Mouse (Mus musculus): ENCODE results near the gene Spag9.
"Not testable (repeated sequence)": the region's sequence is repeated elsewhere in the genome, so short reads cannot be mapped to it uniquely, and the experiment has no call there.

Spag9 gene

GRCm38 (mm10) chr11:93986298-93986697 lies 9.6 kb upstream of the Spag9 start:
- DNase-seq (ENCODE audit: low spot score) = no peak

GRCm38 (mm10) chr11:93987026-93987425 lies 8.9 kb upstream of the Spag9 start:
- DNase-seq (ENCODE audit: low spot score) = no peak

- no peak for DNase-seq (ENCODE audit: low spot score)
Observed at GRCm38 (mm10) chr11:93987625-93988327, 8.1 kb upstream of the Spag9 start.

- DNase-seq (ENCODE audit: low spot score) = no peak
Observed at GRCm38 (mm10) chr11:93988328-93989062, 7.4 kb upstream of the Spag9 start.

- no peak for DNase-seq (ENCODE audit: low spot score)
Observed at GRCm38 (mm10) chr11:93994531-93994930, 1.4 kb upstream of the Spag9 start.

GRCm38 (mm10) chr11:93995111-93995719 lies 676 bp upstream of the Spag9 start:
- DNase-seq (ENCODE audit: low spot score) = peak; percentile 66

GRCm38 (mm10) chr11:93996306-93997140 lies 632 bp downstream of the Spag9 start:
- DNase-seq (ENCODE audit: low spot score) = peak; percentile 61

GRCm38 (mm10) chr11:93997141-93997775 lies 1.4 kb downstream of the Spag9 start:
- DNase-seq (ENCODE audit: low spot score) = no peak

- DNase-seq (ENCODE audit: low spot score) = no peak
Observed at GRCm38 (mm10) chr11:93999276-93999675, 3.4 kb downstream of the Spag9 start.

- no peak for DNase-seq (ENCODE audit: low spot score)
Observed at GRCm38 (mm10) chr11:94003346-94003745, 7.5 kb downstream of the Spag9 start.

GRCm38 (mm10) chr11:94019091-94019490 lies 23.2 kb downstream of the Spag9 start:
- DNase-seq (ENCODE audit: low spot score) = no peak

GRCm38 (mm10) chr11:94020403-94020802 lies 24.5 kb downstream of the Spag9 start:
- no peak for DNase-seq (ENCODE audit: low spot score)

GRCm38 (mm10) chr11:94026289-94026688 lies 30.4 kb downstream of the Spag9 start:
- no peak for DNase-seq (ENCODE audit: low spot score)

GRCm38 (mm10) chr11:94032084-94032483 lies 36.2 kb downstream of the Spag9 start:
- DNase-seq (ENCODE audit: low spot score) = no peak

GRCm38 (mm10) chr11:94032971-94033370 lies 37.1 kb downstream of the Spag9 start:
- DNase-seq (ENCODE audit: low spot score) = no peak

GRCm38 (mm10) chr11:94035974-94036373 lies 40.1 kb downstream of the Spag9 start:
- DNase-seq (ENCODE audit: low spot score) = peak; percentile 34

GRCm38 (mm10) chr11:94041475-94041874 lies 45.6 kb downstream of the Spag9 start:
- no peak for DNase-seq (ENCODE audit: low spot score)

GRCm38 (mm10) chr11:94042301-94042700 lies 46.4 kb downstream of the Spag9 start:
- DNase-seq (ENCODE audit: low spot score) = not testable (repeated sequence)

- DNase-seq (ENCODE audit: low spot score) = peak; percentile 98
Observed at GRCm38 (mm10) chr11:94043998-94044985, 48.4 kb downstream of the Spag9 start.

- DNase-seq (ENCODE audit: low spot score) = peak; percentile 78
Observed at GRCm38 (mm10) chr11:94045016-94045415, 49.1 kb downstream of the Spag9 start.
